ENCODE assay signal across 12 mouse cellular contexts in genomic region chr12:99360958-99361751, GRCm38 (mm10).
DNase-seq lines count a peak whose midpoint lies in the region; ATAC-seq and TF ChIP-seq lines count a peak whose summit lies in the region.
"Had no signal": no experiment of that assay in that cellular context is flagged by ENCODE, and none has a peak within 500 bp of the region (broad histone marks: within the 10 kb centered on the region; RNA-seq: fewer than 3 reads in every experiment).

No protein-coding gene starts in this region.

- H3K27ac ChIP-seq in heart, adult 2 months: peak overlapping the region; percentile 56
- peak overlapping the region; percentile 13; the same call in 1 of the 2 replicates for H3K27ac ChIP-seq in lung, embryonic 15.5 days
- no peak overlapping the region for H3K27ac ChIP-seq in forebrain, embryonic 11.5 days (ENCODE audit: low read depth, low read length)
- H3K27ac ChIP-seq in stomach, embryonic 14.5 days (ENCODE audit: low read length): no peak overlapping the region

- TF ChIP-seq CTCF in heart, adult 2 months (IDR thresholded peaks at IDR 0.05): no peak

- H3K9me3 ChIP-seq in lung, embryonic 15.5 days: no peaks in the 10 kb centered on the region
- H3K9me3 ChIP-seq in forebrain, embryonic 11.5 days (ENCODE audit: control insufficient read depth, low read length): no peaks in the 10 kb centered on the region
- no peaks in the 10 kb centered on the region for H3K9me3 ChIP-seq in stomach, embryonic 14.5 days (ENCODE audit: control insufficient read depth, low read depth, low read length)

- 46% methylated on average over 8 of the region's 8 CpGs for WGBS in heart, adult 2 months
- WGBS in lung, embryonic 15.5 days: 60% methylated on average over 8 of the region's 8 CpGs
- WGBS in forebrain, embryonic 11.5 days: 68% methylated on average over 8 of the region's 8 CpGs
- WGBS in stomach, embryonic 14.5 days: 64% methylated on average over 8 of the region's 8 CpGs

- peaks cover 35% of the 10 kb centered on the region for H3K4me1 ChIP-seq in heart, adult 2 months (ENCODE audit: control insufficient read depth, insufficient read depth, low read length)
- peaks cover 22% of the 10 kb centered on the region for H3K4me1 ChIP-seq in lung, embryonic 15.5 days
- H3K4me1 ChIP-seq in forebrain, embryonic 11.5 days (replicated peaks; ENCODE audit: control insufficient read depth, insufficient read depth, low read length): peaks cover 7% of the 10 kb centered on the region
- peaks cover 13% of the 10 kb centered on the region; the same call in 1 of the 2 replicates for H3K4me1 ChIP-seq in stomach, embryonic 14.5 days (ENCODE audit: control insufficient read depth, insufficient read depth, low read length)

- peaks cover 9% of the 10 kb centered on the region for H3K79me2 ChIP-seq in heart, adult 2 months (replicated peaks; ENCODE audit: control insufficient read depth, insufficient read depth, low read length)

- H3K36me3 ChIP-seq in heart, adult 2 months (ENCODE audit: control insufficient read depth, insufficient read depth, low read length): peaks cover 3% of the 10 kb centered on the region; the same call in 1 of the 2 replicates
- no peaks in the 10 kb centered on the region for H3K36me3 ChIP-seq in lung, embryonic 15.5 days
- no peaks in the 10 kb centered on the region for H3K36me3 ChIP-seq in forebrain, embryonic 11.5 days (ENCODE audit: control insufficient read depth, insufficient read depth, low read length)
- H3K36me3 ChIP-seq in stomach, embryonic 14.5 days (ENCODE audit: control insufficient read depth, insufficient read depth, low read length): no peaks in the 10 kb centered on the region

- ATAC-seq in lung, embryonic 15.5 days (ENCODE audit: borderline replicate concordance, extremely low read depth, low FRiP score, low TSS enrichment): no peak
- no peak for ATAC-seq in forebrain, embryonic 11.5 days (replicated peaks; ENCODE audit: low FRiP score)
- ATAC-seq in stomach, embryonic 14.5 days (ENCODE audit: insufficient number of reproducible peaks, insufficient read depth, low FRiP score, low read depth): 0 out of 2 replicates have a peak, but pooled peaks have one; percentile 3
- no peak for ATAC-seq in erythroid progenitor cell, adult 5-6 weeks (replicated peaks; ENCODE audit: low FRiP score, poor library complexity, severe bottlenecking)

- TF ChIP-seq POLR2A in heart, adult 2 months (IDR thresholded peaks at IDR 0.05; ENCODE audit: insufficient read depth, low read depth, low read length): no peak

- no peak overlapping the region for H3K4me2 ChIP-seq in lung, embryonic 15.5 days
- no peak overlapping the region for H3K4me2 ChIP-seq in forebrain, embryonic 11.5 days (ENCODE audit: low read depth, low read length, severe bottlenecking)
- H3K4me2 ChIP-seq in stomach, embryonic 14.5 days (replicated peaks; ENCODE audit: low read depth, low read length): no peak overlapping the region

- H3K4me3 ChIP-seq in heart, adult 2 months: no peak overlapping the region
- no peak overlapping the region for H3K4me3 ChIP-seq in lung, embryonic 15.5 days
- H3K4me3 ChIP-seq in forebrain, embryonic 11.5 days (ENCODE audit: low read depth, low read length): no peak overlapping the region
- H3K4me3 ChIP-seq in stomach, embryonic 14.5 days (ENCODE audit: low read depth, low read length): no peak overlapping the region

- no peak overlapping the region for H3K9ac ChIP-seq in heart, adult 2 months (ENCODE audit: low read depth, low read length)
- H3K9ac ChIP-seq in lung, embryonic 15.5 days: no peak overlapping the region
- H3K9ac ChIP-seq in forebrain, embryonic 11.5 days (ENCODE audit: low read length): 0 out of 2 replicates have a peak overlapping the region, but pooled peaks have one; percentile 33
- no peak overlapping the region for H3K9ac ChIP-seq in stomach, embryonic 14.5 days (replicated peaks; ENCODE audit: low read depth, low read length)

- H3K27me3 ChIP-seq in heart, adult 2 months (ENCODE audit: control insufficient read depth, insufficient read depth, low read length): no peaks in the 10 kb centered on the region
- no peaks in the 10 kb centered on the region for H3K27me3 ChIP-seq in lung, embryonic 15.5 days
- H3K27me3 ChIP-seq in forebrain, embryonic 11.5 days (ENCODE audit: control insufficient read depth, insufficient read depth, low read length): no peaks in the 10 kb centered on the region
- no peaks in the 10 kb centered on the region for H3K27me3 ChIP-seq in stomach, embryonic 14.5 days (ENCODE audit: control insufficient read depth, insufficient read depth, low read length)

- TF ChIP-seq EP300 in heart, adult 2 months (IDR thresholded peaks at IDR 0.05; ENCODE audit: insufficient read depth, low read depth, low read length): 0 out of 2 replicates have a peak, but pooled peaks have one; percentile 13

- intact Hi-C loops in heart, adult 2 months (cut with DNase I): no loop called here
- intact Hi-C loops in heart, postnatal 25 days (cut with DNase I): no loop called here

- DNase-seq in heart, adult 2 months: no peak
- DNase-seq in heart, postnatal 25 days (ENCODE audit: low spot score): no peak
- no peak for DNase-seq in lung, adult 18-20 months
- DNase-seq in forebrain, embryonic 11.5 days (ENCODE audit: low spot score): no peak
- DNase-seq in ovary, postnatal 36 days (ENCODE audit: low spot score): no peak
- DNase-seq: B cell, adult 2 months; kidney, adult 18-20 months; lung, postnatal 36 days; spleen, adult 18-20 months had no signal

Comparison
In these comparisons a context has a peak if more than half of its experiments do, and no peak if none do; other contexts are left out.
1. H3K27ac ChIP-seq: peak in heart, adult 2 months (single experiment) and lung, embryonic 15.5 days (single experiment); none in forebrain, embryonic 11.5 days (single experiment) and stomach, embryonic 14.5 days (single experiment).